Mouse (Mus musculus) liver, adult 2 months (tissue): ENCODE measurements at regions not wholly inside any gene's neighbourhood (a gene's known extent, or its start where the extent isn't known, plus 50 kb on each side); places are given as distances from the start of the nearest gene placed in this dataset.
A peak's percentile ranks its signal among the peaks of the same experiment; 100 is the strongest.

Experiments
- DNase-seq: peaks from one replicate; pipeline ENCODE4 v3.0.0-alpha.2; 2011; ENCODE audit warnings: low read depth, low spot score; ENCODE audit errors: extremely low read depth
- H3K27ac ChIP-seq: fragments of 200-500 bp; replicated peaks from 2 replicates; pipeline ENCODE4 v1.5.1; 2012; ENCODE audit warnings: low read depth, mild to moderate bottlenecking, control low read depth, inconsistent platforms, low read length; ENCODE audit not compliant: insufficient read depth
- H3K27me3 ChIP-seq: fragments of 200-500 bp; 2 replicates; pipeline ENCODE4 v1.6.1; 2012; ENCODE audit warnings: mild to moderate bottlenecking, moderate library complexity, low read length, inconsistent platforms; ENCODE audit not compliant: control insufficient read depth, insufficient read depth
- H3K36me3 ChIP-seq: fragments of 200-500 bp; 2 replicates; pipeline ENCODE4 v1.6.1; 2012; ENCODE audit warnings: low read length, inconsistent platforms; ENCODE audit not compliant: control insufficient read depth, insufficient read depth
- H3K4me1 ChIP-seq: fragments of 200-500 bp; 2 replicates; pipeline ENCODE4 v1.6.1; 2011; ENCODE audit warnings: low read length; ENCODE audit not compliant: control insufficient read depth, insufficient read depth
- H3K4me3 ChIP-seq: fragments of 200-500 bp; 2 replicates; pipeline ENCODE4 v1.5.1; 2011; ENCODE audit warnings: low read depth, mild to moderate bottlenecking, control low read depth, low read length, moderate library complexity; ENCODE audit not compliant: insufficient read depth
- H3K79me2 ChIP-seq: fragments of 200-500 bp; 2 replicates; pipeline ENCODE4 v1.6.1; 2012; ENCODE audit warnings: inconsistent platforms, mild to moderate bottlenecking, low read length, moderate library complexity; ENCODE audit not compliant: control insufficient read depth, insufficient read depth
- H3K9ac ChIP-seq: fragments of 200-500 bp; 2 replicates; pipeline ENCODE4 v1.6.1; 2012; ENCODE audit warnings: low read depth, mild to moderate bottlenecking, control low read depth, inconsistent platforms, low read length
- CTCF ChIP-seq: fragments of 200-500 bp; IDR thresholded peaks from 2 replicates; pipeline ENCODE4 v1.5.1; 2011; ENCODE audit warnings: low read depth, low read length, control low read depth
- POLR2A ChIP-seq: fragments of 200-500 bp; IDR thresholded peaks from 2 replicates; pipeline ENCODE4 v1.6.1; 2011; ENCODE audit warnings: low read length, control low read depth; ENCODE audit not compliant: insufficient read depth; ENCODE audit errors: extremely low read depth
- WGBS: fragments of 180-500 bp; shearing (Covaris S2); methylation state at CpG from one replicate; pipeline ENCODE4 v1.1.7; 2018; 5-methylcytosine and 5-hydroxymethylcytosine counted together

GRCm38 (mm10) chr11:79802566-79802965, 159.6 kb downstream of the Utp6 start:
- 90% methylated on average over 13 of the region's 13 CpGs for WGBS
- Histone ChIP-seq H3K9ac (no peak overlapping the region), H3K27ac (no peak overlapping the region), H3K4me3 (no peak overlapping the region), H3K36me3 (no peaks in the 10 kb centered on the region), H3K79me2 (no peaks in the 10 kb centered on the region), H3K4me1 (no peaks in the 10 kb centered on the region), H3K27me3 (no peaks in the 10 kb centered on the region)
- no peak for DNase-seq
- TF ChIP-seq CTCF (no peak), POLR2A (no peak)

GRCm38 (mm10) chr11:79800256-79800655, 161.9 kb downstream of the Utp6 start:
- H3K79me2 ChIP-seq, result no peaks in the 10 kb centered on the region
- TF ChIP-seq CTCF (no peak), POLR2A (no peak)
- no peaks in the 10 kb centered on the region for H3K4me1 ChIP-seq
- H3K27ac ChIP-seq, result no peak overlapping the region
- H3K9ac ChIP-seq, result no peak overlapping the region
- no peaks in the 10 kb centered on the region for H3K27me3 ChIP-seq
- no peak overlapping the region for H3K4me3 ChIP-seq
- no peak for DNase-seq
- WGBS, result 92% methylated on average over 8 of the region's 8 CpGs
- no peaks in the 10 kb centered on the region for H3K36me3 ChIP-seq

DNA sequence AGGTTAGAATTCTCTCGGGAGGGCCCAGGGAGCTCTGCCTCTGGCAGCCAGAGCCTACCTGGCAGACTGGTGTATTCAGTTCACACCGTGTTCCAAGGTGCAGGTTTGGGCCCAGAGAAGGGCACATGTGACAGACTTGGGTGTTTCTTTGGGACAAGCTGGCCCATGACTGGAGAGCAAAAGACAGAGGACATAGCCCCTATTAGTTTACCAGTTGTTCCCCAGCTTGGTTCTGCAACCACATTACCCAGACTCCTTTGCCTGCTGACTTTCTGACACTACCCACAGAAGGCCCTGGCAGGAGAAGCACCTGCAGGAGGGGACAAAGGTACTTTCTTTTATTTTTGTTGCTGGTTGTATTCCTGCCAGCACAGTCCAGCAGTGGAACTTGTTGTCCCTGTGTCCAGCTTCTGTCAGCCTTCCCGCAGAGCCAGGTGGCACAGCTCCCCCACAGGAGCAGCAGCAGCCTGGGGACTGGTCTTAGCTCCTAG, 173.9 kb downstream of the Utp6 start:
- Histone ChIP-seq H3K27ac (peak overlapping the region; percentile 96), H3K36me3 (no peaks in the 10 kb centered on the region), H3K9ac (peak overlapping the region; percentile 64), H3K79me2 (no peaks in the 10 kb centered on the region), H3K4me1 (peaks cover 25% of the 10 kb centered on the region), H3K27me3 (no peaks in the 10 kb centered on the region), H3K4me3 (no peak overlapping the region)
- 26% methylated on average over 3 of the region's 3 CpGs for WGBS
- DNase-seq, result peak; percentile 97
- TF ChIP-seq POLR2A (no peak), CTCF (peak; percentile 31; the same call in 1 of the 2 replicates)

DNA sequence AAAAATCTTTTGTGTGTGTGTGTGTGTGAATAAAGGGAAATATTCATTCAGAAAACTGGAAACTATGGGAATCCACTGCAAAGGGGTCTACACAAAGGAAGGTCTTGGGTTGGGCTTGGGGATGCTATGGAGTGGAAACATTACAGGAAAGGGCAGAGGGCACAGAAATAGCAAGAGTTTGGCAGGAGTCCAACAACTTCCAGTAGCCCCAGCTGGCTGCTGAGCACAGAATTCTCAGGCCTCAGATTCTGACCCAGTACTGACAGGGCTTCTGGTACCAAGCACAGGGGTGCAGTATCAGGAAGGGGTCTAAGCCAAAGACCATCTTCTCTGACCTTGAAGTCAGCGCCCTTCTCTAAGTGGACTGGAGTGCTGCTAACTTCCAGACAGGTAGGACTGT, 174.4 kb downstream of the Utp6 start:
- TF ChIP-seq CTCF, result no peak
- TF ChIP-seq POLR2A, result no peak

GRCm38 (mm10) chr11:79784071-79784470, 178.1 kb downstream of the Utp6 start:
- Histone ChIP-seq H3K27me3 (no peaks in the 10 kb centered on the region), H3K9ac (no peak overlapping the region), H3K36me3 (no peaks in the 10 kb centered on the region), H3K27ac (no peak overlapping the region), H3K79me2 (no peaks in the 10 kb centered on the region), H3K4me3 (no peak overlapping the region), H3K4me1 (peaks cover 15% of the 10 kb centered on the region)
- TF ChIP-seq CTCF, result no peak
- TF ChIP-seq POLR2A, result no peak
- no peak for DNase-seq
- WGBS, result 96% methylated on average over 3 of the region's 3 CpGs

More for the DNA sequence above, 174.4 kb downstream of the Utp6 start:
- Histone ChIP-seq H3K27me3 (no peaks in the 10 kb centered on the region), H3K36me3 (no peaks in the 10 kb centered on the region), H3K27ac (peak overlapping the region; percentile 96), H3K4me1 (peaks cover 22% of the 10 kb centered on the region), H3K9ac (peak overlapping the region; percentile 25), H3K79me2 (no peaks in the 10 kb centered on the region), H3K4me3 (no peak overlapping the region)
- 91% methylated on average over 1 of the region's 1 CpGs for WGBS
- DNase-seq, result peak; percentile 63

GRCm38 (mm10) chr11:79781966-79782365, 180.2 kb downstream of the Utp6 start:
- Histone ChIP-seq H3K27me3 (no peaks in the 10 kb centered on the region), H3K27ac (no peak overlapping the region), H3K36me3 (no peaks in the 10 kb centered on the region), H3K4me1 (peaks cover 21% of the 10 kb centered on the region), H3K79me2 (no peaks in the 10 kb centered on the region), H3K9ac (no peak overlapping the region), H3K4me3 (no peak overlapping the region)
- DNase-seq, result no peak
- TF ChIP-seq CTCF (no peak), POLR2A (no peak)
- 40% methylated on average over 5 of the region's 5 CpGs for WGBS
